Mouse (Mus musculus): ENCODE results near the gene Ttc28.

Ttc28 gene

GRCm38 (mm10) chr5:111317526-111317925, 437.9 kb downstream of the Ttc28 start:
- DNase-seq (ENCODE audit: extremely low read depth, low read depth, low spot score), result no peak

- DNase-seq (ENCODE audit: extremely low read depth, low read depth, low spot score), result no peak
Observed at GRCm38 (mm10) chr5:111318946-111319345, 439.3 kb downstream of the Ttc28 start.

GRCm38 (mm10) chr5:111325813-111326212, 446.2 kb downstream of the Ttc28 start:
- DNase-seq (ENCODE audit: extremely low read depth, low read depth, low spot score), result no peak

GRCm38 (mm10) chr5:111327420-111327819, 447.8 kb downstream of the Ttc28 start:
- DNase-seq (ENCODE audit: extremely low read depth, low read depth, low spot score), result no peak

DNA sequence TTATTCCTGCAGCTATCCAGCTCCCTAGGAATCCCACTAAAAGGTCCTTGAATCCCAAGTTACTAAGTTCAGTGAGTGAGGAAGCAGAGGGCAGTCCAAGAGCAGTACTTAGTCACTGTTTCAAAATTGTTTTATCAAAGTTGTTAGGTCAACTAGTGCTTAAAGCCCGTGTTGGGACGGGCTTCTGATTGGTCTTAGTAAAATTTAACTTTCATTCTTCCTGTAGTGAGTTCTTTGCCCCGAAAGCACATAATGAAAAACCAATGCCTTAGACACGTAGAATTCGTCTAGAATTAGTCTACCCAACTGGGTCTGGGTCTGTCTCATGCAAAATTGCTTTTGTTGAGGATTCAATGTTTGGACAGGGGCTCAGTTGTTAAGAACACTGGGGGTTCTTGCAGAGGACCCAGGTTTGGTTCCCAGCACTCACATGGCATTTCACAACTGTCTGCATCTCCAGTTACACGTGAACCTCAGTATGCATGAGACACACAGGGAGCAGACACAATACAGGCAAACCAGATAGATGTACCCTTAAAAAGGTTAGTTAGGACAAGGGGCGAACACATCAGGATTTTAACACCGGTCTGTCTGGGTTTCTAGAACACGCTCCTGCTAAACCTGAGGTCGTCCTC, 450.3 kb downstream of the Ttc28 start:
- DNase-seq (ENCODE audit: extremely low read depth, low read depth, low spot score), result no peak

DNA sequence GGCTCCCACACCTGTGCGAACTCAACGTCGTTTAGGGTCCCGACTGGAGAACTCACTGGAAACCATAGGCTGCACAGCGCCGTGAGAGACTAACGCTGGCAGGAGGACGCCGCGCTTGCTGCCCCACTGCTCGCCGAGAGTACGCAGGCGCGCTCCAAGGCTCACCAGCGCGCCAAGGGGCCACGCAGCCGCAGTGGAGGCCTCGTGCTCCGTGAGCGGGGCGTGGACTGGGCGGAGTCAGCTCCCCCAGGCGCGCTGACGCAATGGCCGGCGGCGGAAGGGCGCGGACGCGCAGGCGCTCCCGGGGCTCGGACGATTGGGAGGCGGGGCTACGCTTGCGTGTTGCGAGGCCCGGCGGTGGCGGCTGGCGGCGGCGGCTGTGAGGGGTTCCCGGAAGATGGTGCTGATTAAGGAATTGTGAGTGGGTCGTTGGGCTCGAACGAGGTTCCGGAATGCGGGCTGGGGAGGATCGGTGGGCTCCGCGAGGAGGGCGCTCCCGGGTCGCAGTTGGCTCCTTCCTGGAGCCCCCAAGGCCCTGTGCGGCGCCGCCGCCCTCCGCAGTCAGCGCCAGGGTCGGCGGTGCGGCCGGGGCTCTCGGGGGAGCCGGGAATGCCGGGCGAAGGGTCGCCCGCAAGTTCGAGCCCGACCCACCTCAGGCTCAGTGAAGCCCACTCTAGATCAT, 451.0 kb downstream of the Ttc28 start, which contains the start of gene Pitpnb:
Pitpnb (plus strand) TSS at position 347 of the 682 bp plus-strand sequence.
- DNase-seq (ENCODE audit: extremely low read depth, low read depth, low spot score), result no peak

- DNase-seq (ENCODE audit: extremely low read depth, low read depth, low spot score), result no peak
Observed at GRCm38 (mm10) chr5:111331099-111331435, 451.5 kb downstream of the Ttc28 start.

DNA sequence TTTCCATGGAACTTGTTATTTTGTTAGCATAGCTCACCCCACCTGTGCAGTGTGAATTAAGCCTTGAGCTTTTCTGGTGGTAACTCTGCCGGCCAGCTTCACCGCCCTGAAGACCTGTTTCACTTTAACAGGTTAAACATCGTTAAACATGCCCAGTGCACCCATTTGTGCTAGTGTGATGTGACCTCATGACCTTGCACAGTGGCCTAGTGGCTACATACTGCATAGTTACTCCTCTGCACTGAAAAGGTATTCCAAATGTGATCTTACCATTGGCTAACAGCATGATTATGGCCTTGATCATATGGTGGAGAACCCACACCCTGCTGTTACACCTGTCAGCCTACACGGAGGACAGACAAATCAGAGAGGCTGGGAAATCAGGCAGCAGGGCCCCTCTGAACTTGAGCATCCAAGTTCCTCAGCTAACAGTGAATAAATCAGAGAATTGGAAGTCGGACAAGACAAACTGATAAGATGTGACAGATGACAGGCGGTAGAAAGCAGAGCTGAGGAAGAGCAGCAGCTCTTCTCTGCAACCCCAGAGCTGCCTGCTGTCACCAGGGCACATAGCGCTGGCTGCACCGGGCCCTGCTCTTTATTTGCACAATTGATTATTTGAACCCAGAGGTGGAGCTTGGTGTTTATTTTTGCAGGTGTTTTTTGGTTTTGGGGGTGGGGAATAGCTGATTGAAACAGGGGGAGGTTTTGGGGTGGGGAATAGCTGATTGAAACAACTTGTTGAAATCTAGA, 456.5 kb downstream of the Ttc28 start:
- DNase-seq (ENCODE audit: extremely low read depth, low read depth, low spot score), result no peak

All from fat pad, adult 2 months (tissue).